Mouse (Mus musculus) CD4-positive naive resting alpha-beta T cell, adult 57 days (primary cell): Measurements from ENCODE around the gene Amot. TPM values are rescaled to one million over a fixed set of nuclear protein-coding genes. Genes with fewer than 3 reads are reported as not detected.

Experiments
- total RNA-seq: library from RNA; stranded (reverse); gene quantifications from one replicate; pipeline ENCODE4 v1.2.4, GENCODE M21; 2023

Gene Amot
- 0.47 TPM for total RNA-seq

DNA sequence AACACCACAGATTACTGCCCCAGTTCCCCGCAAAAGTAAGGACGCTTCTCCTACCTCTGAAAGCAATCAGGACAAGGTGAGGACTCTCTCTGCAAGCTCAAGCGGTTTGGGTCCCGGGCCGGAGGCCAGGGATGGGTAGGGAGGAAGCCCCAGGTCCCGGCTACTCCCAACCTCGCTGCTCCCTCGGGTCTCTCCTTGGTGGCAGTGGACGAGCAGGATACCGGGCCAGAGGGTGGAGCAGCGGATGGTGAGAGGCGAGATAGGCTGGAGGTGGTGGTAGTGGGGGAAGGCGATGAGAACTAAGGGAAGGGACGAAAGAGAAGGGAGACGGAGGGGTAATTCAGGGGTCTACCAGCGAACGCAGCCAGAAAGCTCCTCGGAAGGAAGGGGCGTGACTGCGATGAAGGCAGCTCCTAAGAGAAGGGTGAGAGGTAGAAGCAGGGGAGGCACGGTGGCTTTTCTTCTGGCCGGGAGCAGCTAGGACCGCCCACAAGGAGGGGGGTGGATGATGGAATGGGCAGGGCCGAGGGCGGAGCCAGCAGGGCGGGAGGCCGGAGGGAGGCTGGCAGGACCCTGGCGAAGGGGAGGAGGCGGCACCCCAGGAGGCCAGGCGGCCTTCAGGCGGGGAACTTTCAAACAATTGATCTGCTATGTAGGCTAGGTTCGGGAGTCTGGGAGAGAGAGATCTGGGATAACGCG lies at the start of gene Amot:
Gene Amot, minus strand, starts transcription at position 465 of the 699 bp plus-strand sequence.

Other genes with a start within 250 kb of the Amot start
- not detected for gene Lhfpl1, start 156.1 kb downstream of the Amot start, total RNA-seq